Mouse (Mus musculus) liver, adult 2 months (tissue): ENCODE measurements around the gene Gadd45g.

Source experiments
- CTCF ChIP-seq: fragments of 200-500 bp; IDR thresholded peaks from 2 replicates; pipeline ENCODE4 v1.5.1; 2011; ENCODE audit warnings: low read depth, low read length, control low read depth
- POLR2A ChIP-seq: fragments of 200-500 bp; IDR thresholded peaks from 2 replicates; pipeline ENCODE4 v1.6.1; 2011; ENCODE audit warnings: low read length, control low read depth; ENCODE audit not compliant: insufficient read depth; ENCODE audit errors: extremely low read depth

DNA sequence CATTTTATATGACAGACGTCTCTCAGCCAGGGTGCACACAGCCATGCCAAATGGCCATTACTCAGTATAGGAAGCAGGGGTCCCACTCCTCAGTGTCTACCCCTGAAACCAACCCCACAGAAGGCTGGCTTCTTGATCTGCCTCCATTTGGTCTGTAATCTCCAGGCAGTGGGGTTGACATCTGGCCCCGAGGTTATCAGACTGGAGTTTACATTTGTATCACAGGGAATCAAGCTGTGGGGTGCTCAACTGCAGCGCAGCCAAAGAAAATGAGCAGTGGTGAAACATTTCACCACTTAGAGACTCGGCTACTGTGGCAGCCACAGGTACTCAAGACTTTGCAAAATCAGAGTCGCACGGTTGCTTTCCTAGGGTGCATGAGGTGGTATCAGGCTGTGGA lies 5.8 kb upstream of the Gadd45g start:
- TF ChIP-seq CTCF: no peak
- TF ChIP-seq POLR2A: no peak
